Mouse (Mus musculus) stomach, embryonic 16.5 days (tissue): ENCODE data around the gene Stxbp3. TPM values are rescaled to one million over a fixed set of nuclear protein-coding genes. Genes with fewer than 3 reads are reported as not detected.

Experiments used
- ATAC-seq: fragments of 200-750 bp; cut with Nextera tagmentation; 2 replicates; pipeline ENCODE4 v1.8.0; 2017; ENCODE audit warnings: moderate number of reproducible peaks, moderate TSS enrichment; ENCODE audit not compliant: insufficient read depth, low FRiP score
- H3K27ac ChIP-seq: fragments of 300-500 bp; sonication (generic); 2 replicates; pipeline ENCODE4 v1.5.1; 2014; ENCODE audit warnings: low read length
- H3K27me3 ChIP-seq: fragments of 300-500 bp; sonication (generic); 2 replicates; pipeline ENCODE4 v1.6.1; 2014; ENCODE audit warnings: low read length, control low read depth, mixed read lengths; ENCODE audit not compliant: control insufficient read depth, insufficient read depth
- H3K36me3 ChIP-seq: fragments of 300-500 bp; sonication (generic); 2 replicates; pipeline ENCODE4 v1.6.1; 2014; ENCODE audit warnings: low read length; ENCODE audit not compliant: control insufficient read depth, insufficient read depth
- H3K4me1 ChIP-seq: fragments of 300-500 bp; sonication (generic); 2 replicates; pipeline ENCODE4 v1.6.1; 2014; ENCODE audit warnings: low read length, control low read depth, mixed read lengths; ENCODE audit not compliant: control insufficient read depth, insufficient read depth
- H3K4me2 ChIP-seq: fragments of 300-500 bp; sonication (generic); 2 replicates; pipeline ENCODE4 v1.6.1; 2014; ENCODE audit warnings: low read depth, low read length, mixed read lengths
- H3K4me3 ChIP-seq: fragments of 300-500 bp; sonication (generic); replicated peaks from 2 replicates; pipeline ENCODE4 v1.5.1; 2014; ENCODE audit warnings: mild to moderate bottlenecking, low read length
- H3K9ac ChIP-seq: fragments of 300-500 bp; sonication (generic); 2 replicates; pipeline ENCODE4 v1.6.1; 2014; ENCODE audit warnings: low read length
- H3K9me3 ChIP-seq: fragments of 300-500 bp; sonication (generic); replicated peaks from 2 replicates; pipeline ENCODE4 v1.6.1; 2016; ENCODE audit warnings: low read length, control low read depth; ENCODE audit not compliant: control insufficient read depth
- WGBS: fragments of 180-500 bp; shearing (Covaris S2); extraction: QIAGEN DNeasy Blood & Tissue Kit; methylation state at CpG from one replicate; pipeline ENCODE4 v1.1.7; 2014; 5-methylcytosine and 5-hydroxymethylcytosine counted together
- polyA plus RNA-seq: library from polyadenylated mRNA; unstranded; fragments of >200 nt; fragmentation: Nextera tagmentation; extraction: Ambion mirVana; gene quantifications from 2 replicates; pipeline ENCODE4 v1.2.1, GENCODE M21; 2015

The Stxbp3 gene
- polyA plus RNA-seq, 1 experiment from 2014 or later, result 44.6 TPM

DNA sequence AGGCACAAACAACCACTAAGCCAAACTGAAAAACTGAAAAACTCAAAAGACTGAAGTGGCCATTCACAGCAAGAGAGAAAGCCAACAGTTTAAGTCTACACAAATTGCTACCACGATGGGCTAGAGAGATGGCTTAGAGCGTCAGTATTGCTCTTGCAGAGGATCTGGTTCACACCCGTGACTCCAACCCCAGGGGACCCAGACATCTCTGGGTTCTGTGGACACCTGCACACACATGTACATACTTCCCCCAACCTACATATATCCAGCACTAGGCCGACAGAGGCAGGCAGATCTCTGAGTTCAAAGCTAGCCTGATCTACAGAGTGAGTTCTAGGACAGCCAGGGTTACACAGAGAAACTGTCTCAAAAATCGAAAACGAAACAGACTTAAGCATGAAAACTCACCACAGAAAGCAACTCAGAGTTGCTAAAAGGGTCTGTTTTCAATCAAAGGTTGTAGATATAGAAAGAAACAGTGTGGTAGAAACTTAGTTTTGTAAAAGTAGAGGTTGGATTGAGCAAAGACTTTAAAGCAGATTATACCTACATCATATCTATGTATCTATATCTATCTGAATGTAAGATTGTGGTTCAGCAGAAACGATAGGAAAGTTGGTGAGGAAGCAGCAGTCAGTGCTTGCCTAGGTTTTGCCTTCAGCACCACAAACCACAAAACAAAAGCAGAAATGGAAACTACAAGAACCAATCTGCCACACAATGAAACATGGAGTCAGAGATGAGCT is 44.6 kb downstream of the Stxbp3 start:
- no peak for ATAC-seq
- no peak overlapping the region for H3K9ac ChIP-seq
- no peaks in the 10 kb centered on the region for H3K27me3 ChIP-seq
- H3K4me1 ChIP-seq, result no peaks in the 10 kb centered on the region
- H3K36me3 ChIP-seq, result peaks cover 13% of the 10 kb centered on the region
- 90% methylated on average over 7 of the region's 7 CpGs for WGBS
- no peak overlapping the region for H3K4me3 ChIP-seq
- H3K9me3 ChIP-seq, result no peaks in the 10 kb centered on the region
- no peak overlapping the region for H3K4me2 ChIP-seq
- no peak overlapping the region for H3K27ac ChIP-seq

DNA sequence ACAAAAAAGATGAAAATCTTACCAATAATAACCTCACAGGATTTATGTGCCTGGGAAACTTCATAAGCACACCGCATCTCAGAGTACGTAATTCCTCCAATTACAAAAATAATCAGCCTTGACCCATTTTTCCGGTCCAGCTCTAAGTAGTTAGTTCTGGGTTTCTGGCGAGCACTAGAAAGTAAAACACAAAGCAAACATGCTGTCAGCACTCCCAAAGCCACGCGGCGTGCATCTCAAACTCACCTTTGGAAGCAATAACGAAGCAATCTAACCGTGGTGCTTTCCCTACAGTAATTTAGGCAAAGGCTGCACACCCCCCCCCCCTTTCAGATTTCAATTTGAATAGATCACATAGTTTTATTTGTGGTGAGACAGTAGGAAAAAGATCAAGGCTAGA is 45.5 kb downstream of the Stxbp3 start:
- no peak overlapping the region for H3K4me3 ChIP-seq
- 85% methylated on average over 9 of the region's 9 CpGs for WGBS

DNA sequence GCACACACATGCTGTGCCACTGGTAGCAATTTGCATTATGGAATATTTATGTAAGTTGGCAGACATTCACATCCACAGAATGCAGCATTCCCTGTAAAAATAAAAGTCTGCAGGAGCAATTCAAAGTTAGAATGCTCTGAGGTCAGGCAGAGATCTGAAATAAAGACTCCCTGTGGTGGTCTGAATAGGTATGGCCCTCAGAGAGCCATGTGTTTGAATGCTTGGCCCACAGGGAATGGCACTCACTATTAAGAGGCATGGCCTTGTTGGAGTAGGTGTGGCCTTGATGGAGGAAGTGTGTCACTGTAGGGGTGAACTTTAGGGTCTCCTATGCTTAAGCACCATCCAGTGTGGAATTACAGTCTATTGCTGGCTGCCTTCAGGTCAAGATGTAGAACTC is 47.9 kb downstream of the Stxbp3 start:
- H3K27ac ChIP-seq, result no peak overlapping the region
- H3K4me2 ChIP-seq, result no peak overlapping the region
- no peak overlapping the region for H3K4me3 ChIP-seq
- no peaks in the 10 kb centered on the region for H3K27me3 ChIP-seq
- ATAC-seq, result no peak
- no peaks in the 10 kb centered on the region; the same call in 1 of the 2 replicates for H3K36me3 ChIP-seq
- no peak overlapping the region for H3K9ac ChIP-seq
- no peaks in the 10 kb centered on the region for H3K9me3 ChIP-seq
- H3K4me1 ChIP-seq, result peaks cover 5% of the 10 kb centered on the region; the same call in 1 of the 2 replicates

More for the DNA sequence above, 45.5 kb downstream of the Stxbp3 start:
- Histone ChIP-seq H3K4me1 (no peaks in the 10 kb centered on the region), H3K27ac (no peak overlapping the region), H3K27me3 (no peaks in the 10 kb centered on the region), H3K36me3 (peaks cover 10% of the 10 kb centered on the region), H3K4me2 (no peak overlapping the region), H3K9ac (no peak overlapping the region), H3K9me3 (no peaks in the 10 kb centered on the region)
- ATAC-seq, result no peak

DNA sequence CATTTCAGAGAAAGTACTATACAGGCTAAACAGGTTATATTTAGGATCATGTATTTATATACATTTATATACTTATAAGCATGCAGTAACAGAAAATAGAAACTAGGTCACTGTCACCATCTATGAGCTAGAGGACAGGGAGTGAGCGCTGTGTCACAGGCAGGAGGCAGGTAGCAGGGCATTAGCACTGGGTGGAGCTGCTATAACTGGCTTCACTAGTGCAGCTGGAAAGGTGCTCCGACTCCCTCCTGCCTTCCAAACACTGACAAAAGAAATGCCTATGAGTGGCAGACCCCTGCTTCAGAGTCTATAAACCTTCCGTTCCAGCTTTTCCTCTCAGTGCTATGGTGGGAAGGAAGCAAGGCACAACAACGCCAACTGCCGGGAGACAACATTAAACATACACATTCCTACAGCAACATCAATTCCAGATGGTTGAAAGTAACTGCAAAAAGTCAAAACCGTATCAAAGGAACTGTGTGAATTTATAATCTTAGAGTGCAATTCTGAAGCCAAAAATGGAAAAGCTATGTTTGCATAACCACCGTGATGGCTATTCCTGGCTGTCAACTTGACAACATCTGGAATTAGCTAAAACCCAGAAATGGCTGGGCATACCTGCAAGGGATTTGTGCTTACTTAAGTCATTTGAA is 49.1 kb downstream of the Stxbp3 start:
- Histone ChIP-seq H3K4me1 (peaks cover 5% of the 10 kb centered on the region; the same call in 1 of the 2 replicates), H3K9me3 (no peaks in the 10 kb centered on the region), H3K27ac (peak overlapping the region; percentile 82), H3K4me2 (no peak overlapping the region), H3K27me3 (no peaks in the 10 kb centered on the region), H3K4me3 (no peak overlapping the region), H3K36me3 (no peaks in the 10 kb centered on the region; the same call in 1 of the 2 replicates), H3K9ac (no peak overlapping the region)
- ATAC-seq, result no peak
- WGBS, result 51% methylated on average over 7 of the region's 7 CpGs

DNA sequence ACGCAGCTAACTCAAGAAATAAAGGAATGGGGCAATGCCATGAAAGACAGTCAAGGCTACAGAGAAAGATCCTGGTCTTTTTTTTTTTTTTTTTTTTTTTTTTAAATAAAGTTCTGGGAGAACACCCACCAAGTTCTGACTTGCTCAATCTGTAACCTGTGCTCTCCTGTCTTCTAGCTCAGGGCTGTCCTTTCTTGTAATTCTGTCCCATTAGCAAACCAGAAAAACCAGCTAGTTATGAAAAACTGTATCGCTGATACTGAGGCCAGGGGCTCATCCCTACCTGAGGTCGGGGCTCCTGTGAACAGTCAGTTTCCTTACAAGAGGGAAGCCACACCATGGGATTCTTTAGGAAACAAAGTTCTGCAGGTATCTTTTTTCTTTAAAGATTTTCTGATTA is 49.8 kb downstream of the Stxbp3 start:
- H3K9ac ChIP-seq, result no peak overlapping the region
- no peaks in the 10 kb centered on the region for H3K27me3 ChIP-seq
- 77% methylated on average over 3 of the region's 3 CpGs for WGBS
- H3K9me3 ChIP-seq, result no peaks in the 10 kb centered on the region
- no peaks in the 10 kb centered on the region; the same call in 1 of the 2 replicates for H3K36me3 ChIP-seq
- H3K4me3 ChIP-seq, result no peak overlapping the region
- no peak overlapping the region for H3K4me2 ChIP-seq
- peaks cover 5% of the 10 kb centered on the region; the same call in 1 of the 2 replicates for H3K4me1 ChIP-seq
- H3K27ac ChIP-seq, result peak overlapping the region; percentile 82
- ATAC-seq, result no peak; the same call in 1 of the 2 replicates

DNA sequence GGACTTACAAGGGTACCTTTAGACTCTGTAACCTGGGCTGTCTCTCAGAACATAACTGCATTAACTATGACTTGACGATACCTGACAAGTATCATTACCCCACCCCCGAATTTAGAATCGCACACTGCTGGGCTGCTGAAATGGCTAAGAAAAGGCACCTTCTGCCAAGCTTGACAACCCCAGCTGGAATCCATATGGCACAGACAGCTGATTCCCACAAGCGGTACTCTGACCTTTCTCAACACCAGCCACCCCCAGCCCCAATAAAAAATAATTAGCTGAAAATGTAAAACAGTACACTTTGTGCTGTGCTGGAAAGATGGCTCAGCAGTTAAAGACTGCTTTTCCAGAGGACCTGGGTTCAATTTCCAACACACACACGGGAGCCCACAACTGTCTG is 51.0 kb downstream of the Stxbp3 start:
- H3K27ac ChIP-seq, result no peak overlapping the region
- WGBS, result 74% methylated on average over 5 of the region's 5 CpGs

DNA sequence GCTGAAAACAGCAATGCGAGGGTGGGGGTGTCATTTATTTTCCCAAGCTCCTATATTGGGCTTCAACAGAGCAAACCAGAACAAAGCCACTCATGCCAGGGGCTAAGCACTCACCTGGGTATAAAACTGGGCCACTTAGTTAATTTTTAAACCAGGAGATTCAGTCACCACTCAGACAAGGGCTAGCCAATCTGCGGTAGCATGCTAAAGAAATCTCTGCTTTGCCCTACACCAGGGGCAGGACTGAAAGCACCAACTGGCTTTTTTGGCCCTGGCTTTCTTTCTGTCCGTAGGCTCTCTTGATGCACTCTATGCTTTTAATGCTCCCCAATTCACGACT is 51.9 kb downstream of the Stxbp3 start:
- ATAC-seq, result no peak

More for the DNA sequence above, 51.0 kb downstream of the Stxbp3 start:
- Histone ChIP-seq H3K27me3 (no peaks in the 10 kb centered on the region), H3K4me1 (peaks cover 5% of the 10 kb centered on the region; the same call in 1 of the 2 replicates), H3K9ac (no peak overlapping the region), H3K36me3 (no peaks in the 10 kb centered on the region), H3K9me3 (no peaks in the 10 kb centered on the region), H3K4me2 (no peak overlapping the region), H3K4me3 (no peak overlapping the region)
- ATAC-seq, result no peak

DNA sequence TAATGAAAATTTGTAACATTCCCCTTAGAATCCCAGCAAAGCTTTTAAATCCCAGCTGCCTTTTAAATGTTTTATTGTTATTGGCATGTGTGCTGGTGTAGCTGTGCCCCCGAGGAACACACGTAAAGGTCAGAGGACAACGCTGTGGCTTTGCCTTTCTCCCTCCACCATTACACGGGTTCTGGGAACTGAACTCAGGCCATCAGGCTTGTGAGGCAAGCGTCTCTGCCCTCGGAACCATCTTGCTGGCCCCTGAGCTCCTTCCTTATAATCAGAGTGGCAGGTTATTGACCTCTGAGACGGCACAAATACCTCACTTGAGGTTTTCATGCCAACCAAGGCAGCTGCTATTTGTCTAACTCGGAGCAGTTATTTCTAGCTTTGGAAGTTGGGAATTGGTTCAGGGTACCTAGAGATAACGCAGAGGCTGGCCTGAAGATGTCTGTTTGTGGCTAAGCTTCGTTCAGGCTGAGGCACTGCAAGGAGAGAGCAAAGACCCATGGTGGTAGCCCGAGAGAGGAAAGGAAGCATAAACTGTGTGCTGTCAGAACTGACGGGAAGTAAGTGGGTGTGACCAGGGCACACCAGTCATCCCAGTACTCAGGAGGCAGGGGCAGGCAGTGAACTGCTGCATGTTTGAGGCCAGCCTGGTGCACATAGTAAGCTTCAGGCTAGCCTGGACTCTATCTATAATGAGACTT is 52.4 kb downstream of the Stxbp3 start:
- H3K4me3 ChIP-seq, result no peak overlapping the region
- peaks cover 5% of the 10 kb centered on the region; the same call in 1 of the 2 replicates for H3K4me1 ChIP-seq
- no peak overlapping the region for H3K4me2 ChIP-seq
- H3K36me3 ChIP-seq, result no peaks in the 10 kb centered on the region
- H3K9me3 ChIP-seq, result no peaks in the 10 kb centered on the region
- 45% methylated on average over 12 of the region's 12 CpGs for WGBS
- no peak for ATAC-seq
- H3K27me3 ChIP-seq, result no peaks in the 10 kb centered on the region
- H3K9ac ChIP-seq, result peak overlapping the region; percentile 16; the same call in 1 of the 2 replicates
- H3K27ac ChIP-seq, result no peak overlapping the region; the same call in 1 of the 2 replicates

More for the DNA sequence above, 51.9 kb downstream of the Stxbp3 start:
- 72% methylated on average over 4 of the region's 4 CpGs for whole genome bisulfite sequencing
- Histone ChIP-seq H3K9ac (no peak overlapping the region), H3K4me2 (no peak overlapping the region), H3K4me1 (peaks cover 5% of the 10 kb centered on the region; the same call in 1 of the 2 replicates), H3K36me3 (no peaks in the 10 kb centered on the region), H3K4me3 (no peak overlapping the region), H3K27ac (peak overlapping the region; percentile 6; the same call in 1 of the 2 replicates), H3K9me3 (no peaks in the 10 kb centered on the region), H3K27me3 (no peaks in the 10 kb centered on the region)

DNA sequence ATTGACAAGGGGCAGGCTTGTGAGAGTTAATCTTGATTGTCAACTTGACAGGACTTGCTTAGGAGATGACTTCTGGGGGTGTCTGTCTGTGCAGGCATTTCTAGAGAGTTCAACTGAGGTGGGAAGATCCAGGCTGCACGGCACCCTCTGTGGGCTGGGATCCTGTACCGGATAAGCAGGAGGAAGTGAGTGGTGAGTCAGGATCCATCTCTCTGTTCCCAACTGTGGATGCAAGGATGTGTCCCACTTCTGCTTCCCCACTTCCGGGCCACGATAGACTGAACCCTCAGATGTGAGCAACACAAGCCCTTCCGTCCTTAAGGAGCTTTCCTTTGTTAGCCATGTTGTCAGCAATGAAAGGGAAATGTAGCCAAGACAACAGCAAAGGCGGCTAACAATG is 53.8 kb downstream of the Stxbp3 start:
- 72% methylated on average over 6 of the region's 6 CpGs for WGBS

More for the DNA sequence above, 53.8 kb downstream of the Stxbp3 start:
- H3K36me3 ChIP-seq, result no peaks in the 10 kb centered on the region
- no peaks in the 10 kb centered on the region for H3K27me3 ChIP-seq
- no peak for ATAC-seq
- H3K9me3 ChIP-seq, result no peaks in the 10 kb centered on the region
- H3K4me2 ChIP-seq, result no peak overlapping the region
- H3K9ac ChIP-seq, result no peak overlapping the region
- no peak overlapping the region for H3K27ac ChIP-seq
- peaks cover 12% of the 10 kb centered on the region for H3K4me1 ChIP-seq
- H3K4me3 ChIP-seq, result no peak overlapping the region
